Mouse (Mus musculus) neural tube, embryonic 10.5 days (tissue): ENCODE measurements around the gene Pank3.
"Not testable (repeated sequence)": the region's sequence is repeated elsewhere in the genome, so short reads cannot be mapped to it uniquely, and the experiment has no call there.

Source experiments
- DNase-seq: peaks from one replicate; pipeline ENCODE4 v3.0.0-alpha.2; 2017; ENCODE audit warnings: low spot score; ENCODE audit errors: extremely low spot score

The Pank3 gene

DNA sequence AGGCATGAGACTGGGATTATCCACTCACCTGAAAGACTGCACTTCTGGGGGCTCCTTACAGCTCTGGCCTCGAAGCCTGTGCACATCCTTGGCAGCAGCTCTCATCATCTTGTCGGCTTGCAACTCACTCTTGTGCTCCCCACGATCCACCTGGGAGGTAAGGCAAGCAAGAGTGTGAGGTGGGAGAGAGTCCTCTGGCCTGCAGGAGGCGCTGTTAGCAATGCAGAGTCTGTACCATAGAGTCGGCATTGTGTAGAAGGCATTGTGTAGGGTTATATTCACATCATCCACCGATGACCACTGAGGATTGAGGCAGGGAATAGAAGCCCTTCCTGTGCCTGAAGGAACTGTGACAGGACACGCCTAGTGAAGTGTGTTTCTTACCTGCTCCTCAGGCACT is 71.0 kb downstream of the Pank3 start:
- no peak for DNase-seq

DNA sequence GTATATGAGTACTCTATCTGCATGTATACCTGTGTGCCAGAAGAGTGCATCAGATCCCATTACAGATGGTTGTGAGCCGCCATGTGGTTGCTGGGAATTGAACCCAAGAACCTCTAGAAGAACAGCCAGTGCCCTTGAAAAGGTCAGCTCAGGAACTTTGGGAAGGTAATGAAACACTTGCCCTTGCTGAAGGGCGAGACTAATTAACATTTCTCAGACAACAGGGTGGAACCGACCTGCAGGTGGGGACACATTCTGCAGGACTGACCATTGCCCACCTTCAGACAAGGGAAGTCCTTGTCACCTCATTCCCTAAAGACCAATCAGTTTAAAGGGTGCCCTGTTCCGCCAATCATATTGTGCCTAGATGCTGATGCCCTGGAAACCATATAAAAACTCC is 71.5 kb downstream of the Pank3 start:
- not testable (repeated sequence) for DNase-seq
